Mouse (Mus musculus) induced T-regulatory cell, adult 2 months (primary cell): Measurements from ENCODE around the gene Msi2.

ENCODE experiments used
- DNase-seq: peaks from one replicate; pipeline ENCODE4 v3.0.0-alpha.2; 2012; ENCODE audit warnings: low read depth

Msi2 gene

DNA sequence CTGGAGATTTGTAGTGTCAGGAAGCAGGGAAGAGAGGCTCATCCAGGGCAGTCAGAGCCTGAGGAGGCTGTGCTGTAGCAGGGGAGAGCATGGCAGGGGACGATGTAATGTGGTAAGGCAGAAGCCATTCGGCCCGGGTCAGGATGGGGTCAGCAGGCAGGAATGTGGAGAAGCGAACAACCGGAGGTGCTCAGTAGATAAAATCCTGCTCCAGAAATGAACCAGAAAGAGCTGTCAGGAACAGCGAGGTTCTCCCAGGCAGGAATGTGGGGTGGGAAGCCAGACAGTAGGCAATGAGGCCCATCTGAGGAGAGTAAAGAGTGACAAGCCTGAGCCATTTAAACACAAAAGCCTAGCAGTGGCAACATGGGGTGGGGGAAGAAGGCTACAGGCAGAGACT lies 157.1 kb downstream of the Msi2 start:
- DNase-seq, result no peak

DNA sequence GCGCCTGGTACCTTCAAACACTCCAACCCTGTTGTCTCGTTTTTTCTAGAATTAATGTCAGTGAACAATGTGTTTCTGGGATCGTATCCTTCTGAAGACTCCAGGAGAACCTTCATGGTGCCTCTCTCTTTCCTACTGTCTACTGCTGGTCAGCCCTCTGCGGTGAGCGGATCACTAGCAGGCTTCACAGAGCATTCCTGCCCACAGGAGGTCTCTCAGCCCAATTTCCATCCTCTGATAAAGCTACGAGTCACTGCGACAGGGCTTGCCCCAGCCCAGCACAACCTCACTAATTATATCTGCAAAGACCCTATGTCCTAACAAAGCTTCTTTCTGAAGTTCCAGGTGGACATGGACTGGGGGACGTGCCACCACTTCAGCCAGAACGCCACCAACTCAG lies 157.7 kb downstream of the Msi2 start:
- no peak for DNase-seq

DNA sequence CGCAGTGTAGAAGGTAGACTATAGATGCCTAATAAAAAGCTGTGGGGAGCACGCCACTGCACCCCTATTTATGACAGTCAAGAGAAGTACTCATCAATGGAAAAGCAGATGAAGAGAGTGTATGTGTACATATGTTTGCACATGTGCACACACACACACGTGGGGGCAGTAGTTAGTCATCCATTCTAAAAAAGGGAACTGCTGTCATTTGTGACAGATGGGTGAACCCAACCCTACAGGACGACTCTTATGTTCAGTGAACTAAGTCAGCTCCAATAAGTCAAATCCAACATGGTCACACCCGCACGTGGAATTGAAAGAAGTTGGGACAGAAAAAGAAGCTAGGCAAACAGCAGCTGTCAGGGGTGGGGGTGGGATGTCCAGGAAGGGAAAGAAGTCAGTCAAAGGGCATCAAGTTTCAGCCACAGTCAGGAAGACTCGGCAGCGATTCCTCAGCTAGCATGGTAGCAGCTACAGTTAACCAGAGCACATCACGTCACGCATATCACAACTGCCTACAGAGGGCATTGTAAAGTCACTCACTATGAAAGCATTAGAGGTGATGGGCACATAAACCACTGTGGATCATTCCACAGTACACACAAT lies 158.8 kb downstream of the Msi2 start:
- no peak for DNase-seq

DNA sequence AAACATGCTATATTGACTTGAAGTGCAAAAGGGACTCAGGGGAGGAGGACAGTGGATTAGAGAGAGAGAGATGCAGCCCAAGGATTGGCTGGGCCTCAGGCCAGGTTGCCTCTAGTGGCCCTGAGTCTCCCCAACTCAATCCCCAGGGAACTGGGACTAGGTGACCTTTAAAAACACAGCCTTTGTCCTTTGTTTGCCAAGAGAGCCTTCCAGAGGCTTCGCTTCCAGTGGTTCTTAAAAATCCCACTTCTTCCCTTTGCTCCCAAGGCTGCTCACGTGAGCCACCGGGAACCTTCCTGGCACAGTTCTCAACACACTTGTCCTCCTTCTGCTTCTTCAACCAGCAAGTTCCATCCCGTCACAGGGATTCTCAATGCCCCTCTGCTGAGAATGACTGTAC lies 159.6 kb downstream of the Msi2 start:
- no peak for DNase-seq

DNA sequence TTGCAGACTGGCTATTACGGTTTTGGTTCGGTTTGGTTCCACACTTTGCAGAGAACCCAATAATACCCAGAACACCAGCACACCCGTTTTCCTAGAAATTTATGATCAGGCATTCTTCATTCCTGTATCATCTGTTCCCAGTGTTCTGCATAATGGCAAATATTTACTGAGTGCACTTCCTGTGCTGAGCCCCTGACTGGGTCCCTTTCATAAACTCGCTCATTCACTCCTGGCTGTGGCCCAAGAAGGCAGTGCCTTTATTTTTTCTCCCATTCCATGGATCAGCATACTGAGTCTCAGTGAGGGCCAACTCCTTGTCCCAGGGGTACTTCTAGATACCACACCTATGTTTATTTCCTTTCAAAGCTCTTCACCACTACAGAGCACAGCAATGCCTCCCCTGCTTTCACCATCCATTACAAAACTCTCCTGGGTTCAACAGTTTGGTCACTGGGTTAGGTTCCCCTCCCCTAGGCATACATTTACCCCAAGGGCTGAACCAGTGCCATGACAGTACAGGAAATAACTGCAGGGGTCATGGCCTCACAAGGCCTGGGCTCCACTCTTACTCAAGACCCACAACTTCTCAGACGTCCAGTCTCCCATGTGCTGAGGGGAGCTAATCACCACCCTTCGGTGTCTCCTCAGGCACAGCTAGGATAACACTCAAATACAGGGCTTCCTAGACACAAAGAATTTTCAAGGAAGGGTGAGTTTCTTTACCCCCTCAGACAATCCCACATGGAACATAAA lies 160.3 kb downstream of the Msi2 start:
- DNase-seq, result no peak

DNA sequence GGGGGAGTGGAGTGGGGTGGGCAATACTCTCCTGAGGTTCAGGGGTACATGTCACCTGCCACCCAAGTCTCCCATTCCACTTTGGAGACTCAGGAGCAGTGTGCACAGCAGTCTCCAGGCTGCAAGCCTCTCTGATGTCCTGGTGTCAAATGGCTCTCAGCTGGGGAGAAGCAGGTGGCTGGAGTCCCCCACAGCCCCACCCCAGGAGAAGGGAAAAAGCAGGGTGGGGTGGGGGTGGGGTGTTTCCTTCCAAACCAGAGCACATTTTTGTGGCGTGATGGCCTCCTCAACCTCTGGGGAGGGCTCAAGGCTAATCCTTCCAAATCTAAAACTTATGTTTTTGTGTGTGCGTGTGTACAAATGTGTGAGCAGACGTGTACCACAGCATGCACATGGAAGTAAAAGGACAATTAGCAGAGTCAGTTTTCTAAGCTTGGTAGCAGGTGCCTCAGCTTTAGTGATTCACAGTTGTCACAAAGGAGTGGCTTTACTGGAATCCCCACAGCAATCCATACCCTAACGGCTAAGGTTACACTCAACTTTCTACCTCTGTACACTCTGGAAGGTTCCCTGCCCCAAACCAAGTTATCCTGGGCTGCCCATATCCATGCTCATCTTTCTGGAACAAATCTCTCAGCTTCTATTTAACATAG lies 161.1 kb downstream of the Msi2 start:
- no peak for DNase-seq

DNA sequence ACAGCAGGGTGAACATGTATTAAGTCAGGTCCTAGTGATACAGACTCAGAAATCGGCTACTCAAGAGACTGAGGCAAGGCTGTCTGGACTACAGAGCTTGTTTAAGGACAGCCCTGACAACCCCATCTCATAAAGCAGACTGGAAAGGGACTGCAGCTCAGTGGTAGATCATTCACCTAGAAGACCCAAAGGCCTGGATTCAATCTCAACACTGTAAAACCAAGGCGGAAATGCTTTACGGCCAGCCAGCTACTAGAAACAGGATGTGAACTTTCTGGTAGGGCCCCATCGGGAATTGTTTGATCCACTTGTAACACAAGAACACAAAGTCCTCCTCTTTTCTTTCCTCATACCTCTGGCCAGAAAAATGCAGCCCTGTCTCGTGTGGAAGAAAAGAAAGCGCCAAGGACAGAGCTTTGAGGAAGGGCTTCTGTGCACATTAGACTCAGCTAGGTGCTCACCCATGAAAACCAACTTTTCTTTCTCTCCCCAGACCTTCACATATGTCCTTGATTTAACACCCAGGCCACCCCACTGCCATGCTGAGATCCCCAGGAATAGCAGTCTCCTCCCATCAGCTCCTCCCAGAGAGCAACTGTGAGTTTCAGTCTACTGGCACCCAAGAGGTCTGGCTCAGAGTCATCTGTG lies 162.3 kb downstream of the Msi2 start:
- peak; percentile 53 for DNase-seq

DNA sequence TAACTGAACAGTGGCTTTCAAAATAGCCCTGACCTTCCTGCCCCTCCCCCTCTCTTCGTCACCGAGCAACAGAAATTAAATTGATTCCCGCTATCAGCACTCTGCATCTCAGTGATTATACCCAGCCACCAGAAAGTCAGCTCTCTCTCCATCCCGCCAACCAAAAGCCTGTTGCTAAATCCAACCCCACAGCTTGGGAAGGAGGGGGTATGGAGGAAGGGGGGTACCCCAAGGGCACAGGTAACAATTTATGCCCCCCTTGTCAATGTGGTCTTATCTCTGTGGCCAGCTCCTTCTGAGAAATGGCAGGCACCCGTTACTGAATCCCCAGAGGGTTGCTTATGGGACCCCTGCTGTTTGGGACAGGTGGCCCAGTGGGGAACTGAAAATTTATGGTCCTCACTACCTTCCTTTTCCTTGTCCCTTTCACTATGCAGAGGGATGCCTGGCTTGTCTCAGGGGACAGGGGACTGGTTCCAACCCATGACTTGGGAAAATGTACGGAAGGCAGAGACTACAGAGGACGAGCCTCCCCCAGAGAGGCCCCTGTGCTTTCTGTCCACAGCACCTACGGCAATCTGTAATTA lies 163.0 kb downstream of the Msi2 start:
- no peak for DNase-seq

DNA sequence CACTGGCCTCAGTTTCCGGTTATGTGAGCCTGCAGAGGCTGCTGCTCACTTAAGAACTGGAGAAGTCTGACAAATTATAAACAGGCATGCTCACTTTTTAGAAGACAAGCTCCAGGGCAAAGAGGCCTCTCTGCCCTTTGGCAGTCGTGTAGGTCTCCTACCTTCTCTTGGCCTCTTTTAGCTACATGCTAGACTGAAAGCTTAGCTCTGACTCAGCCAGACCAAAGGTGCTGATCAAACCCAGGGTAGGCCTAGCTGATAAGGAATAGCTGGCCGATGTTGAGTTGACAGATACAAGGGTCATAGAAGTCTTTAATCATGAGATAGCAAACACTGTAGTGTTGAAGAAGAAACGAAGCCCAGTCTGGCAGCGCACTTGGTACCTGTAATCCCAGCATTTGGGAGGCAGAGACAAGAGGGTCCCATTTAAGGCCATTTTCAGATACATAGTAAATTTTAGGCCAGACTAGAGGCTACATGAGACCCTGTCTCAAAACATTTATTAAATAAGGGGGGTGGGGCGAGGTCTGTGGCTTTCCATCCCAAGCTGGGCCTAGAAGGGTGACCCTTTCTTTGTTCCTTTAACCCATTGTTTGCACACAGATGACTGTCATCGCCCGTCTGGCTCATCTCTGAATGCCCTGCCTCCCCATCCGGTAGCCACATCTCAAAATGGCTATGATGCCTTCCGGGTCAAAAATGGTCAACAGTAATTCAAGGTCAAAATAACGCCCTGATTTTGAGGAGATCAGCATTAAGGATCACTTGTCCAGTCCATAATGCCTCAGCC lies 164.6 kb downstream of the Msi2 start:
- DNase-seq, result no peak

DNA sequence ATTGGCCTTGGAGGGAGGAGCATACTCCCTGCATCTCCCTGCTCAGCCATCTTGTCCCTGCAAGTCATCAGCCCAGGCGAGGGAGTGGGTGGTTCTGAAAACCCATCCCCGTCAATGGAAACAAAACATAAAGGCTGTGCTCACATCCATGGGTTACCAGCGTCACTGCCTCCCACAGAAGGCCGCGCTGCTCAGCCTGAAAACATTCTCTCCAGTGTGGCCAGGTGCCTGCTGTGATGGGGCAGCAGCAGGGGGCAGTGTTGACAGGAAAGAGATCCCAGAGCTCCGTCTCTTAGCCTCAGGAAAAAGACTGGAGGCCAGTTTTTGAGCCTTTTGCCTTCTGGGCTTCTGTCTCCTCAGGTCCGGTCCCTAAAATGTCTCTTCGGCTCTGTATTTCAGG lies 165.3 kb downstream of the Msi2 start:
- peak; percentile 88 for DNase-seq

DNA sequence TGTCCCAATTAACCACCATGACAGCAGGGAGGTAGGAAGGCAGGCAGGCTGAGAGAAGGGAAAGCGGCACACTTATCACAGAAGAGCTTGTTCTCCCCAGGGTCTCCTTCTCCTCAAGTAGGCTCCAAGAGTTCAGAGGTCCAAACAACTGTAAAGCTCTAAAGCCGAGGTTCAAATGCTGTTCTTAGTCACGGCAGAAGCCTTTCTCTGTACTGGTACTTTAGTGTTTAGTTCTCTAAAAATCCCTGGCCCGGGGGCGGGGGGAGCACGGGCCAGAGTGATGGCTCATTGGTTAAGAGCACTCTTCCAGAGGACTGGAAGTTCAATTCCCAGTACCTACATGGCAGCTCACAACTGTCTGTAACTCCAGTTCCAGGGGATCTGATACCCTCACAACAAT lies 165.9 kb downstream of the Msi2 start:
- DNase-seq, result peak; percentile 52

DNA sequence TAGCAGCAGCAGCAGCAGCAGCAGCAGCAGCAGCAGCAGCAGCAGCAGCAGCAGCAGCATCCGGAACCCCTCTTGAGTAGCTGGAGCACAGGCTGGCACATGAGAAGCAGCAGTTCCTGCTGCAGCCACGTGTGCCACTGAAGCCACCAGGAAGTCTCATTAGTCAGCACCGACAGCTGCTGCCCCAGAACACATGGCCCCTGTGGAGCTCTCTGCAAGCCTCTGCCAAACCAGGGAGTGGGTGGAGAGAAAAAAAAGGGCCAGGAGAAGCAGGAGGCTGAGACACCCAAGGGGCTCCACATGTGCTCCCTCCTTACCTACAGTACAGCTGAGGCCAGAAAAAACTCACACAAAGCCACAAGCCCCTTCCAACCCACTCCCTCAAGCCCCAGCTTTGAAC lies 167.3 kb downstream of the Msi2 start:
- DNase-seq, result peak; percentile 81

DNA sequence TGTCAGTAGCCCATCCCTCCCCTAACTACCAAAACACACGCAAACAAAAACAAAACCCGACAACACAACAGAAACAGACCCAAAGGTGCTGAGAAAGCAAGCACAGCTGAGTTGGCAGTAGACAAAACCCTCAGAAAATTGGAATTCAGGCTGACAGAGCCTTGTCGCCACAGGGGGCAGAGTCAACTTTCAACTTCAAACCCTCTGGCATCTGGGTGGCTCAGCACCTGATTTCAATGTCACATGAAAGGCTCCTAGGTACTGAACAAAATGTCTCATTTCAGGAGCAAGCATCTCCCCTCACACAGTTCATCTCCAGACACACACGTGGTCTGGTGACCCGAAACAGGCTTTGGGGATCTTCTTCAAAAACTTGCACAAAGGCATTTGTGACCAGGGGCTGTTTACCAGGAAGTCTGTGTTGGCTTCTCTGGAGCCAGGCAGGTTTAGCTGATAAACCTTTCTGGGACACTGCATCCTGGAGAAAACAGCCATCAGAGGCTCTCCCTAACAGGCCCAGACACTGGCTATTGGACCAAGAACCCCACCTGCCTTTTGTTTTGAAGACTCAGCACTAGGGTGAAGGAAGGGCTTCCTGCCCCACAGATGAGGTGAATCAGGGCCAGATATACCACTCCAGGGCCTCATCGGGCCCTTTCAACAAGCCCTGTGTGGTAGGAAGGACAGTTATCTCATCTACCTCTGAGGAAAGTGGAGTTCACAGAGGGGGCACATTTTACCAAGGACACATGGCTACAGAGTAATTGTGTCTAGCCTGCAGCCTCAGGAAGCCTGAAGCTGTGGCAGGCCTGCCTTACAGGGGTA lies 168.0 kb downstream of the Msi2 start:
- DNase-seq, result peak; percentile 71

DNA sequence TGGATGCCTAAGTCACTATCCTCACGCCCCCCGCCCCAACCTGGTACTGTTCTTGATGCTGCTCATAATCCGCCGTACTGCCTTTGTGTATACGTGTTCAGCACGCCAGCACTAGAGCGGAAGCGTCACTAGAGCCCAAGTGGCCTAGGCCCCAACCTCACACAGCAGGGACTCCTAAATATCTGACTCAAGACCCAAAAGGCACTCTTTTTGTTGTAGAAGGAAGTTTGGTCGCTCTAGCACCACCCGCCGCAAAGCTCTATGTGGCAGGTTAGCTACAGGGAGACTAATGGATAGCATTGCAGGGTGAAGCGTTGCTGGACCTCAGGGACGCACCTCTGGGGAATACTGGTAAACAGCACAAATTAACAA lies 168.8 kb downstream of the Msi2 start:
- DNase-seq, result no peak

DNA sequence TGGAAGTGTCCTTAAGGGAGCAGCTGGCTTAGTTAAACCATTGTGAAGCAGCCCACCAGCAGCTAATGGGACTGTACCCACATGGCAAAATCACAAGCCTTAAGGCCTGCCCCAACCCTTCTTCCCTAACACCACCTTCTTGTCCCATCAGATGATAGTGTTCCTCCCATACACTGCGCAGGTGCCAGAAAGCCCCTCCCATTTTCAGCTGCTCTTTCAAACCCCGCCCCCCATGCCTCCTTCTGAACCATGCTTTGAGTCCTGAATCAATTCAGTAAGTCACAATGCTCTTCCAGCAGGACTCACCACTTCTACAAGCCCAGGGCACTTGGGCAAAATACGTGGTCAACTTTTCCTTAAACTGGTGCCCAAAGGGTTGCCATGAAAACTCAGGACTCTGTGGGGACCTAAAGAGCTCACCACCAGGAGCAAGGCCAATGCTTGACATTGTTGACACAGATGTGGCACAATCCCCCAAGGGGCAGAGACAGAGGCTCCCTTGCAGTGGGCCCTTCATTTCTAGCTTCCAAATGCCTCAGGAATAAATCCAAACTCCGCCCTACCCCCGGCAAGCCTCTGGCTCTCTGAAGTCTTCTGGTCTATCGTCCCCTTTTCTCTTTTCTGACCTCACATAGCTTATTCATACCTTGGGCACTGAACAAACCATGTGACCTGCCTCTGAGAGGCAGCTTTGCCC lies 169.3 kb downstream of the Msi2 start:
- no peak for DNase-seq

DNA sequence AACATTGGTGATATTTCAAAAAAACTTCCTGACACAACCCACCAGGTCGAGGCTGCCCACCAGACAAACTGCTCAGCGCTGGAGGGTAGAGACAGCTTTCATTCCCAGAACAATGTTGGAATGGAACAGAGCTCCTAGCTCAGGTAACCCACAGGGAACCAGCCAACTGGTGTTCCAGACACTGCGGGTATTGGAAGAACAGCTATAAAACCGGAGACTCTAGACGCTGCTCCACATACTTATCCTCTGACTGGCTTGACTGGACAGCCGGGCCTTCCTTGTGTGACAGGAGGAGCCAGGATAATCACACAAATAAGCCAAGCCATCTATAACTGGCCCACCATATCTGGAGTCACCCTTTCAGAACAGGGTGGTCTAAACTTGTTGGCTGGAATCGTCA lies 169.9 kb downstream of the Msi2 start:
- DNase-seq, result no peak

DNA sequence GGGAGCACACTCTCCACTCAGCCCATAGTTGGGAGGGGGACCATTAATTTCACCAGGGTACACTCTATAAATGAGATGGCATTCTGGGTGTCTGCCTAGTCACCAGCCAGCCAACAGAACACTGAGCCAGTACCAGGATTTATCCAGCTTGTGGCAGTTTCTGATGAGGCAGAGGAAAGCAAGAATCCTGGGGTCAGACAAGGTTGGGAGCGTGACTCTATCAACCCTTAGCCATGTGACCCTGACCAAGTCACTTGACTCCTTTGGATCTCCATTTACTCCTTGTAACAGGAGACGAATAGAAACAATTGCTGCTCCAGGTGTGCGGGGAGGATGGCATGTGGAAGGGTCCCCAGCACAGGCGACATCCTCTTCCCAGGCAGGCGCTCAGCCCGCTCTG lies 174.5 kb downstream of the Msi2 start:
- DNase-seq, result no peak

DNA sequence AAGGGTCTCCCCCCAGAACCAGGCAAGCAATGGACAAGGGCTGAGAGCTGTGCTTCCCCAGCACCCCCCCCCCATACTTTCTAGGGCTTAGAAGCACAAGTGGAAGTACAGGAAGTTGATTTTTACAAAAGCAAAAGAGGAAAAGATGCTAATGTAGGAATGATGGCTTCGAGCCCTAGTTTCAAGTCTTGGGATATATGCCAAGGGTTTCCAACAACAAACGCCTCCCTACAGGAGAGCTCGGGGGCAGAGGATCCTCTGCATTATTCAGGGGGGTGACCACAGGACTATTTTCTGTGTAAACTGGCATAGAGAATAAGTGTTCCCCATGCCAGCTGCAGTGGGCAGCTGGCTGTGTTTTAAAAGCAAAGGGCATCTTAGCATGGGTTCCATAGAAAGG lies 175.5 kb downstream of the Msi2 start:
- no peak for DNase-seq

DNA sequence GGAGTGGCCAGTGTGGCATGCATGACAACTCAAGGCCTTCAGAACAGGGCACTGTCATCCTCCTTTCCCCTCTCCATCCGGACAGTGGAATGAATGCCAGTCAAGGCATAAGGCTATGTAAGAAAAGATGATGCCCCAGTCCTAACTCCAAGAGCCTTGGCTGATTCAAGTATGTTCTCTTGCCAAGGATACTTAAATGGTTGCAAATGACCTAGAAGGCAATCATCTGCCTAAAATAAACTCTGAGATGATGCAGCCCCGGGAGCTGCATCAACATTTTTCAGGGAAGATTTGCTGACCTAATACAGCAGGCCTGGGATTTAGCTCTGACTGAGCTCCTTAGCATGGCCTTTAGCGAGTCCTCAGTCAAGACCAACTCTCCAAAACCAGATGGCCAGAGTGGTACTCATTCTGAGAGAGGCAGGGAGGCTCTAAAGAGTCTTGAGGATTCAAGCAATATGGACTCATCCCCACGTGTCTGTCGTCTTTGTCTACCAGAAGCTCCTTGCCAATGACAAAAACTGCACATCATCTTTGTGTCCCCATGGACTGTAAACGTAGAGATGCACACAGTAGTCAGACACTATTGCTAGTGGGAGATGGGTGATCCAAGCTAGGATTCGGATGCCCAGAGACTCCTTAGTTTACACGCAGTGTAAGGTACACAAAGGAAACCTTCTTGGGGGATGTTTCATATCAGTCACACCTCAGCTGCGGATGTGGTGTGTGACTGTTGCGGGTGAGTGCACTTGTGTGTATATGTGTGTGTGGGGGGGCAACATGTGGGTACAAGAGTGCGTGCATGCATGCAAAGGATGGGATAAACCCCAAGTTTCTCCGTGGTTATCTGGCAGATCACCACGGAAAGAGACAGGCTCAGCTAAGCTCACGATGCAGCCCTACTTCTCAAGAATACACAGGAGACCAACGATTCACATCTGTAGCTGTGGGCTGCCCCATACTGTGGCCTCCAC lies 176.4 kb downstream of the Msi2 start:
- no peak for DNase-seq
